Mouse (Mus musculus) Patski (cell line): ENCODE measurements around the gene Iqschfp. TPM values are rescaled to one million over a fixed set of nuclear protein-coding genes. Genes with fewer than 3 reads are reported as not detected.

ENCODE experiments used
- ATAC-seq: fragments of 100-300 bp; one replicate; pipeline ENCODE4 v1.8.0; 2021
- CTCF ChIA-PET: fragments of 350-600 bp; sonication (Branson Sonifier 250); formaldehyde crosslinking; loops from one replicate; lab custom pipeline; 2022; ENCODE audit warnings: inconsistent platforms; lab: Charles Lee
- POLR2A ChIA-PET: fragments of 350-600 bp; sonication (Branson Sonifier 250); formaldehyde crosslinking; loops from one replicate; lab custom pipeline; 2022; ENCODE audit warnings: antibody characterized with exemption, inconsistent platforms; lab: Charles Lee
- DNase-seq: peaks from one replicate; pipeline ENCODE4 v3.0.0-alpha.2; 2011; ENCODE audit warnings: low read depth, low spot score
- H3K27me3 ChIP-seq: fragments of 371-371 bp; one replicate; pipeline ENCODE4 v1.5.1; 2021
- CTCF ChIP-seq: fragments of 100-300 bp; IDR thresholded peaks from one replicate; pipeline ENCODE4 v1.5.1; 2021
- in situ Hi-C: fragments of 300-500 bp; cut with MboI; formaldehyde crosslinking; loops from 3 replicates; pipeline ENCODE4 v1.11.1; 2018; ENCODE audit warnings: low pct_unique_long_range_greater_than_20kb, mixed read lengths
- polyA plus RNA-seq: library from polyadenylated mRNA; unstranded; gene quantifications from one replicate; pipeline ENCODE4 v1.2.3, GENCODE M21; 2021

Gene Iqschfp
- polyA plus RNA-seq, 1 experiment from 2014 or later = not detected

- H3K27me3 ChIP-seq = no peaks in the 10 kb centered on the region
- in situ Hi-C loops = loop anchor here (10.0 kb wide), 1 partner anchor 111 kb away; no protein-coding TSS in a partner anchor
- ChIA-PET POLR2A (interaction anchor here (0.7 to 1.3 kb wide), 2 partner anchors 30 to 105 kb away, joined by 3 to 4 read pairs; no protein-coding TSS in a partner anchor), CTCF (interaction anchor here (1.0 to 1.9 kb wide), 4 partner anchors 9 to 31 kb away, joined by 3 to 7 read pairs (median 4); no protein-coding TSS in a partner anchor)
- no peak for DNase-seq
- TF ChIP-seq CTCF = no peak
- no peak for ATAC-seq
Measured at GRCm38 (mm10) chr3:68605942-68606603, 714.0 kb downstream of the Iqschfp start.

GRCm38 (mm10) chr3:68606730-68607129 lies 714.7 kb downstream of the Iqschfp start:
- in situ Hi-C loops = loop anchor here (10.0 kb wide), 1 partner anchor 112 kb away; no protein-coding TSS in a partner anchor
- TF ChIP-seq CTCF = no peak
- ATAC-seq = no peak
- no peak for DNase-seq
- ChIA-PET CTCF (interaction anchor here (1.0 to 11.9 kb wide), 2 partner anchors 11 to 20 kb away, joined by 4 to 115 read pairs; no protein-coding TSS in a partner anchor), POLR2A (no interaction called here)
- H3K27me3 ChIP-seq = no peaks in the 10 kb centered on the region

GRCm38 (mm10) chr3:68607336-68607735 lies 715.3 kb downstream of the Iqschfp start:
- in situ Hi-C loops = loop anchor here (10.0 kb wide), 1 partner anchor 113 kb away; no protein-coding TSS in a partner anchor
- ChIA-PET CTCF (interaction anchor here (11.9 kb wide), 1 partner anchor 19 kb away, joined by 115 read pairs; no protein-coding TSS in a partner anchor), POLR2A (no interaction called here)
- DNase-seq (no peak), ATAC-seq (no peak)
- no peak for TF ChIP-seq CTCF
- no peaks in the 10 kb centered on the region for H3K27me3 ChIP-seq

- in situ Hi-C loops = loop anchor here (10.0 kb wide), 1 partner anchor 114 kb away; no protein-coding TSS in a partner anchor
- ATAC-seq (peak; percentile 97), DNase-seq (peak; percentile 93)
- ChIA-PET CTCF (interaction anchor here (1.1 to 11.9 kb wide), 8 partner anchors 17 to 552 kb away, joined by 4 to 115 read pairs (median 6); no protein-coding TSS in a partner anchor), POLR2A (interaction anchor here (0.9 to 1.0 kb wide), 2 partner anchors 9 to 138 kb away, joined by 3 read pairs; no protein-coding TSS in a partner anchor)
- no peaks in the 10 kb centered on the region for H3K27me3 ChIP-seq
- no peak for TF ChIP-seq CTCF
Measured at GRCm38 (mm10) chr3:68608848-68609497, 716.9 kb downstream of the Iqschfp start.

GRCm38 (mm10) chr3:68610011-68610410 lies 718.0 kb downstream of the Iqschfp start:
- in situ Hi-C loops = loop anchor here (10.0 kb wide), 1 partner anchor 105 kb away; no protein-coding TSS in a partner anchor
- no peak for TF ChIP-seq CTCF
- ATAC-seq = peak; percentile 12
- no peaks in the 10 kb centered on the region for H3K27me3 ChIP-seq
- DNase-seq = peak; percentile 38
- ChIA-PET POLR2A (interaction anchor here (0.6 to 1.1 kb wide), 4 partner anchors 10 to 216 kb away, joined by 3 to 4 read pairs (median 3); no protein-coding TSS in a partner anchor), CTCF (interaction anchor here (1.1 to 11.9 kb wide), 9 partner anchors 16 to 553 kb away, joined by 3 to 115 read pairs (median 8); no protein-coding TSS in a partner anchor)

- peak; percentile 82 for DNase-seq
- POLR2A ChIA-PET = interaction anchor here (0.6 to 1.1 kb wide), 4 partner anchors 24 to 216 kb away, joined by 3 to 4 read pairs (median 3); no protein-coding TSS in a partner anchor
- H3K27me3 ChIP-seq = no peaks in the 10 kb centered on the region
- TF ChIP-seq CTCF = no peak
- in situ Hi-C loops = loop anchor here (10.0 kb wide), 1 partner anchor 104 kb away; no protein-coding TSS in a partner anchor
- ATAC-seq = peak; percentile 67
- CTCF ChIA-PET = interaction anchor here (0.7 to 11.9 kb wide), 12 partner anchors 16 to 554 kb away, joined by 3 to 115 read pairs (median 6); no protein-coding TSS in a partner anchor
Measured at GRCm38 (mm10) chr3:68610598-68611261, 718.7 kb downstream of the Iqschfp start.

GRCm38 (mm10) chr3:68615042-68615810 lies 723.2 kb downstream of the Iqschfp start:
- in situ Hi-C loops = loop anchor here (10.0 kb wide), 1 partner anchor 100 kb away; no protein-coding TSS in a partner anchor
- ATAC-seq (peak; percentile 17), DNase-seq (peak; percentile 46)
- ChIA-PET CTCF (interaction anchor here (0.9 to 11.9 kb wide), 18 partner anchors 10 to 559 kb away, joined by 3 to 115 read pairs (median 4); no protein-coding TSS in a partner anchor), POLR2A (interaction anchor here (1.4 kb wide), 1 partner anchor 12 kb away, joined by 4 read pairs; no protein-coding TSS in a partner anchor)
- H3K27me3 ChIP-seq = no peaks in the 10 kb centered on the region
- peak; percentile 73 for TF ChIP-seq CTCF

- no peak for TF ChIP-seq CTCF
- DNase-seq (no peak), ATAC-seq (no peak)
- in situ Hi-C loops = loop anchor here (10.0 kb wide), 1 partner anchor 98 kb away; no protein-coding TSS in a partner anchor
- ChIA-PET CTCF (interaction anchor here (1.3 to 11.9 kb wide), 7 partner anchors 10 to 147 kb away, joined by 3 to 115 read pairs (median 6); no protein-coding TSS in a partner anchor), POLR2A (interaction anchor here (0.6 kb wide), 1 partner anchor 13 kb away, joined by 3 read pairs; no protein-coding TSS in a partner anchor)
- no peaks in the 10 kb centered on the region for H3K27me3 ChIP-seq
Measured at GRCm38 (mm10) chr3:68616363-68616762, 724.3 kb downstream of the Iqschfp start.
